Mouse (Mus musculus) frontal cortex, postnatal 36 days (tissue): ENCODE measurements around the gene Gm826.
A peak's percentile ranks its signal among the peaks of the same experiment; 100 is the strongest.

Experiments
- DNase-seq, 2 experiments: peaks; one replicate each; pipeline ENCODE4 v3.0.0; 2022; ENCODE audit warnings: low spot score in 2 of 2

Gm826 gene

GRCm38 (mm10) chr2:160334111-160334661, at the start of gene Gm826:
Gene Gm826 (minus strand): TSS chr2:160334162.
- DNase-seq, result no peak

GRCm38 (mm10) chr2:160383418-160383817, 49.5 kb upstream of the Gm826 start:
- no peak for DNase-seq

GRCm38 (mm10) chr2:160378271-160378670, 44.3 kb upstream of the Gm826 start:
- DNase-seq, result no peak

- DNase-seq, result no peak
These were observed 42.3 kb upstream of the Gm826 start for GRCm38 (mm10) chr2:160376236-160376635.

GRCm38 (mm10) chr2:160369653-160370420, 35.9 kb upstream of the Gm826 start:
- DNase-seq, result no peak

GRCm38 (mm10) chr2:160368422-160369357, 34.7 kb upstream of the Gm826 start:
- DNase-seq, result no peak

- DNase-seq, result peak; percentile 93 to 96
These were observed 33.7 kb upstream of the Gm826 start for GRCm38 (mm10) chr2:160367448-160368208.

- peak; percentile 81 to 90 for DNase-seq
These were observed 33.0 kb upstream of the Gm826 start, which contains the start of gene Mafb for GRCm38 (mm10) chr2:160366980-160367338. Gene Mafb (minus strand): TSS chr2:160367065.

GRCm38 (mm10) chr2:160366111-160366979, 32.4 kb upstream of the Gm826 start:
- DNase-seq, result no peak

- DNase-seq, result no peak
These were observed 31.3 kb upstream of the Gm826 start for GRCm38 (mm10) chr2:160365107-160365911.

- DNase-seq, result no peak
These were observed 30.7 kb upstream of the Gm826 start for GRCm38 (mm10) chr2:160364666-160365065.

- no peak for DNase-seq
These were observed 30.2 kb upstream of the Gm826 start for GRCm38 (mm10) chr2:160364128-160364650.

- no peak for DNase-seq
These were observed 29.2 kb upstream of the Gm826 start for GRCm38 (mm10) chr2:160363201-160363600.

- no peak for DNase-seq
These were observed 27.6 kb upstream of the Gm826 start for GRCm38 (mm10) chr2:160361442-160362121.

- no peak for DNase-seq
These were observed 26.4 kb upstream of the Gm826 start for GRCm38 (mm10) chr2:160360234-160360874.

GRCm38 (mm10) chr2:160358896-160359295, 24.9 kb upstream of the Gm826 start:
- no peak for DNase-seq

GRCm38 (mm10) chr2:160357442-160357841, 23.5 kb upstream of the Gm826 start:
- no peak for DNase-seq

- DNase-seq, result no peak
These were observed 22.2 kb upstream of the Gm826 start for GRCm38 (mm10) chr2:160356132-160356531.
